Mouse (Mus musculus) heart, postnatal 0 days (tissue): ENCODE results near the gene Rpp25l. TPM values are rescaled to one million over a fixed set of nuclear protein-coding genes. Genes with fewer than 3 reads are reported as not detected.
"Not testable (repeated sequence)": the region's sequence is repeated elsewhere in the genome, so short reads cannot be mapped to it uniquely, and the experiment has no call there.

Source experiments
- ATAC-seq: fragments of 200-750 bp; cut with Nextera tagmentation; 2 replicates; pipeline ENCODE4 v1.8.0; 2017; ENCODE audit warnings: low read depth, moderate number of reproducible peaks, moderate library complexity; ENCODE audit not compliant: insufficient read depth
- DNase-seq: peaks from one replicate; pipeline ENCODE4 v3.0.0-alpha.2; 2016; ENCODE audit warnings: low spot score
- H3K27ac ChIP-seq: fragments of 300-500 bp; sonication (generic); 2 replicates; pipeline ENCODE4 v1.5.1; 2014; ENCODE audit warnings: low read depth, mild to moderate bottlenecking
- H3K27me3 ChIP-seq: fragments of 300-500 bp; sonication (generic); 2 replicates; pipeline ENCODE4 v1.6.1; 2014; ENCODE audit warnings: low read length, mixed read lengths; ENCODE audit not compliant: control insufficient read depth, insufficient read depth
- H3K36me3 ChIP-seq: fragments of 300-500 bp; sonication (generic); replicated peaks from 2 replicates; pipeline ENCODE4 v1.6.1; 2014; ENCODE audit warnings: low read length, mixed read lengths; ENCODE audit not compliant: control insufficient read depth, insufficient read depth
- H3K4me1 ChIP-seq: fragments of 300-500 bp; sonication (generic); 2 replicates; pipeline ENCODE4 v1.6.1; 2014; ENCODE audit warnings: antibody characterized with exemption; ENCODE audit not compliant: control insufficient read depth, insufficient read depth
- H3K4me2 ChIP-seq: fragments of 300-500 bp; sonication (generic); 2 replicates; pipeline ENCODE4 v1.6.1; 2014; ENCODE audit warnings: low read depth, mild to moderate bottlenecking, low read length, moderate library complexity
- H3K4me3 ChIP-seq: fragments of 300-500 bp; sonication (generic); 2 replicates; pipeline ENCODE4 v1.5.1; 2014; ENCODE audit warnings: low read depth, low read length
- H3K9ac ChIP-seq: fragments of 300-500 bp; sonication (generic); replicated peaks from 2 replicates; pipeline ENCODE4 v1.6.1; 2014; ENCODE audit warnings: low read depth, low read length, mixed read lengths
- H3K9me3 ChIP-seq: fragments of 300-500 bp; sonication (generic); replicated peaks from 2 replicates; pipeline ENCODE4 v1.6.1; 2016; ENCODE audit warnings: low read length; ENCODE audit not compliant: control insufficient read depth
- CTCF ChIP-seq: IDR thresholded peaks from 2 replicates; pipeline ENCODE4 v1.5.1; 2016; ENCODE audit warnings: antibody characterized with exemption, control low read depth, low read depth
- EP300 ChIP-seq: IDR thresholded peaks from 2 replicates; pipeline ENCODE4 v1.6.1; 2016; ENCODE audit warnings: antibody characterized with exemption, low read depth
- WGBS: fragments of 180-500 bp; shearing (Covaris S2); extraction: QIAGEN DNeasy Blood & Tissue Kit; methylation state at CpG from one replicate; pipeline ENCODE4 v1.1.7; 2014; 5-methylcytosine and 5-hydroxymethylcytosine counted together
- polyA plus RNA-seq: library from polyadenylated mRNA; unstranded; fragments of >200 nt; fragmentation: Nextera tagmentation; extraction: Ambion mirVana; gene quantifications from 2 replicates; pipeline ENCODE4 v1.2.1, GENCODE M21; 2015
- total RNA-seq: library from RNA; depleted of rRNA; stranded (reverse); fragments of >200 nt; gene quantifications from 2 replicates; pipeline ENCODE4 v1.2.3, GENCODE M21; 2014; ENCODE audit warnings: low replicate concordance; rRNA removed

The Rpp25l gene
- total RNA-seq (49.6 and 49.8 TPM in 2 replicates), polyA plus RNA-seq (38.9 and 40.2 TPM in 2 replicates)

DNA sequence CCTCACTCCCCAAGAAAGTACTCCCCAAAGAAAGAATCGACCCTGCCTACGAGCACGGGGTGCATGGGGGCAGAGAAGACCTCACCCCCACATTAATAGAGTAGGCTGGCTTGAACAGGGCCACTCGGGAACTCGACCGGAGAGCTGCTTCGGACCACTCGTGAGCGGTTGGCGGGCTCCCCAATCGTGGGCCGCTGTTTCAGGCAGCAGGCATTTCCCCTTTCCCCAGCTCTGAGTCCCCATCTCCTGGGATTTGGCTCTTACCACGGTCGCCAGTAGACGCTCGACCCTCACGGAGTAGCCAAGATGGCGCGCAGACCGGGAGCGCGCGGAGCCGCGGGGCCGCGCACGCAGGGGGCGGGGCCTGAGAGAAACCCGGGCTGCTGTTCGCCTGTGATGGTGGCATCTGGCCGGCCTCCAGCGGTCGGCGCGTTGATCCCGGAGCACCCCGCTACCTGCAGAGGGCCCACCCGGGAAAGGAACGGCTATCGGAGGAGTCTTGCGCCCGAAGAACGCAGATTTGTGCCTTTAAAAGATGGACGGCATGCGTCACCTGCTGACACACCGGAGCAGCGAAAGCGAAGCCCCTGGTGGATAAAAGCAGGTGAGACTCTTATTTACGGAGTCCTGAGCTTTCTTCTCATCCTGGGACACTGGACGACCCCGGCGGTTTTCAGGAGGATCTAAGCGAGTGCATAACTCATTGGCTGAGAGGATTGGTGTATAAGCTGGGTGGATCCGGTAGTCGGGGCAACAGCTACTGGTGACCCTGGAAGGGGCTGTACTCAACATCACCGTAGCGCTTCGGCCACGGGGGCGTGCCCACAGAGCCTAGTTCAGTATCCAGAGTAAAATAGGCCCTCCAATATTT lies at the start of gene Rpp25l:
TSS of gene Rpp25l (minus strand) at position 338 of the 871 bp plus-strand sequence.
- peak within 1 kb of the TSS; percentile 83 for H3K4me2 ChIP-seq
- no peaks in the 10 kb centered on the region for H3K27me3 ChIP-seq
- peaks cover 30% of the 10 kb centered on the region for H3K36me3 ChIP-seq
- peak within 1 kb of the TSS; percentile 92 for H3K9ac ChIP-seq
- TF ChIP-seq EP300: no peak
- 0 out of 2 replicates have a peak, but pooled peaks have one; percentile 16 for TF ChIP-seq CTCF
- peak within 1 kb of the TSS; percentile 54 for H3K27ac ChIP-seq
- H3K4me1 ChIP-seq: peaks cover 18% of the 10 kb centered on the region
- H3K9me3 ChIP-seq: no peaks in the 10 kb centered on the region
- peak; percentile 77 for ATAC-seq
- WGBS: under 1% methylated on average over 56 of the region's 61 CpGs
- DNase-seq: peak; percentile 36
- H3K4me3 ChIP-seq: peak within 1 kb of the TSS; percentile 90

DNA sequence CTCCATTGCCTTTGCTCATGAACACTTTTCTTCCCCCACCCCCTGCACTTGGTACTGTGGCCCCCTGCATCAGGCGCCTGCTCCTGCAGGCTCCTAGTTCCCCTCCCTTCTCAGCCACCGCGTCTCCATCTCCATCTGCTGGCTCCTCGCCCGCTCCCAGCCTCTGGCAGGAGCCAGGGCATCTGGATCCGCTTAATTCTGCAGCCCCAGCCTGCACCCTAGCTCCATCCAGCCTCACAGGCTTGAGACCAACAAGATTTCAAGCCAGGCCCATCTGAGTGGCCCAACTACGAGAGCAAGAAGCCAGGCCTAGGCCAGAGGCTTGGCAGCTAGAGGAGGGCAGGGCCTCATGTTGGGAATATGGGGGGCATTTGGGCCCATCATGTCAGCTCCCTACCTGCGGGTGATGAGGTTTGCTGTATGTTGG lies 49.4 kb upstream of the Rpp25l start:
- not testable (repeated sequence) for H3K4me3 ChIP-seq, H3K27me3 ChIP-seq, ATAC-seq, H3K9me3 ChIP-seq, H3K36me3 ChIP-seq
- Histone ChIP-seq H3K27ac (peak overlapping the region; percentile 97), H3K4me1 (peaks cover 32% of the 10 kb centered on the region), H3K9ac (peak overlapping the region; percentile 60; the same call in 1 of the 2 replicates), H3K4me2 (peak overlapping the region; percentile 74)
- 36% methylated on average over 8 of the region's 8 CpGs for WGBS
- DNase-seq: peak; percentile 41

DNA sequence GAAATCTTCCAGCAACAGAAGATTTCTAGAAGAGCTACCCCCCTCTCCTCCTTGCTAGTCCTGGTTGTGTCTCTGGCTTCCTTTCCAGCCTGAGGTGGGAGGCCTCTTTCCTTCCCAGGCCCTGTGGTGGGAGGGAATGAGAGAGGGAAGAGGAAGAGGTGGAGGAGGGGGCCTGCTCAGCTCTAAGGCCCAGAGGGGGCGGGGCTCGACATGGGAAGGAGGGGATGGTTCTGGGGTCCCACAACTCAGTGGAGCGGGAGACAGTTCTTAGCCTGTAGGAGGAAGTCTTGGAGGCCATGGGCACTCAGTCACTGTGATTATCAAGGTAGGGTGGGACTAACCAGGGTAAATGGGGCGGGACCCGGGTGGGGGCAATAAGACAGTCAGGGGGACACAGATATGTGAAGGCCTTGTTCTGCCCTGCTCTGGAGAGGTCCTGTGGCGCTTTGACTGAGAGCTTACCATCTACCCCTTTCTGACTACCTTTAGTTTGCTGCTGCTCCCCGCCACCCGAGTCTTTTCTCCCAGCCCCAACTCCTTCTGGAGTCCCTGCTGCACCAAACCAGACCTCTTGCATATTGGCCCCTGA lies 48.9 kb upstream of the Rpp25l start:
- ATAC-seq: no peak
- Histone ChIP-seq H3K27ac (peak overlapping the region; percentile 97), H3K4me1 (peaks cover 32% of the 10 kb centered on the region), H3K36me3 (peaks cover 15% of the 10 kb centered on the region), H3K9me3 (no peaks in the 10 kb centered on the region), H3K4me3 (peak overlapping the region; percentile 52), H3K9ac (peak overlapping the region; percentile 60; the same call in 1 of the 2 replicates), H3K4me2 (peak overlapping the region; percentile 74), H3K27me3 (no peaks in the 10 kb centered on the region)
- DNase-seq: no peak
- WGBS: 46% methylated on average over 8 of the region's 8 CpGs
- TF ChIP-seq EP300 (no peak), CTCF (no peak)

DNA sequence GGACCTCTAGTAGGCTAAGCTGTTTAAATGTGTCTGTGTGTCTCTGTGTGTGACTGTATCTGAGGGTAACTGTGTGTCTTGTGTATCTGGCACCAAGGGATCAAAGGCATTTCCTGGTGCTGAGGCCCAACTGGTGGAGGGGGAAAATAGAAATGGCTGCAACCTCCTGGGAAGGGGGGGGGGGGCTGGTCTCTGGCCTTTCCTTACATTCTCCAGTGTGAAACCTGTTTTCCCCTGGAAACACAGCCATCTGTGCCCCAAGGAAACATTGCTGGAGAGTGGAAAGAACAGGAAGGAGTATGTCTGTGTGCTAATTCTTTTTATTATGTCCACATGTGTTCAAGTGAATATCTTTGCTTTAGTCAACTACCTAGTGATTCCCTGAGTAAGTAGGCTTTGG lies 48.3 kb upstream of the Rpp25l start:
- no peak for DNase-seq
- no peak for ATAC-seq
- peak overlapping the region; percentile 60 for H3K9ac ChIP-seq
- H3K27ac ChIP-seq: peak overlapping the region; percentile 97
- peak overlapping the region; percentile 52 for H3K4me3 ChIP-seq
- no peaks in the 10 kb centered on the region for H3K27me3 ChIP-seq
- H3K4me1 ChIP-seq: peaks cover 32% of the 10 kb centered on the region
- no peaks in the 10 kb centered on the region for H3K9me3 ChIP-seq
- H3K36me3 ChIP-seq: peaks cover 20% of the 10 kb centered on the region
- peak overlapping the region; percentile 74 for H3K4me2 ChIP-seq
- TF ChIP-seq EP300 (no peak), CTCF (no peak)

DNA sequence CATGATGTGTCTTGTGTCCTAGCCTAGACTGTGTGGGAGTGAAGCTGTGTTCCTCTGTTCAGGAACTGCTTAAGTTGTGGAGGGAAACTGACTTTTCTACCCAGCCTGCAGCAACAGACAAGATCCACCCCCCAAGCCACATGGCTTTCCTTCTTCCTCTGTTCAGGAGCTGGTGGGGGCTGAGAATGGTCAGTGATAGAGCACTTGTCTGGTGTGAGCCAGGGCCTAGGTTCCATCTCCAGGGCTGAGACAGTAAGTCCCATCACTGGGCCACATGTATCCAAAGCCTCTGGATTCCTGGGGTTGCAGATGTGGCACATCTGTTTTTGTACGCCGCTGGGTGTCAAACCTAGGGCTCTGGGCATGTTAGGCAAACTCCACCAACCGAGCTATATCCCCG lies 47.6 kb upstream of the Rpp25l start:
- peak overlapping the region; percentile 74 for H3K4me2 ChIP-seq
- peak overlapping the region; percentile 52 for H3K4me3 ChIP-seq
- 0 out of 2 replicates have a peak, but pooled peaks have one; percentile 4 for ATAC-seq
- H3K4me1 ChIP-seq: peaks cover 38% of the 10 kb centered on the region
- H3K27ac ChIP-seq: peak overlapping the region; percentile 97
- 65% methylated on average over 4 of the region's 4 CpGs for WGBS
- H3K36me3 ChIP-seq: peaks cover 21% of the 10 kb centered on the region
- DNase-seq: no peak
- H3K9ac ChIP-seq: peak overlapping the region; percentile 60
- no peaks in the 10 kb centered on the region for H3K9me3 ChIP-seq
- no peak for TF ChIP-seq EP300
- no peak for TF ChIP-seq CTCF
- H3K27me3 ChIP-seq: no peaks in the 10 kb centered on the region
